Mouse (Mus musculus) CH12F3 (cell line): ENCODE results near the gene Pmp22.

Experiments
- in situ Hi-C: fragments of 300-500 bp; cut with MboI; formaldehyde crosslinking; loops from 2 replicates; pipeline ENCODE4 v1.14.3; 2020; ENCODE audit warnings: low sequenced_read_pairs

Gene Pmp22

GRCm38 (mm10) chr11:63126976-63127375 lies 1.8 kb upstream of the Pmp22 start:
- in situ Hi-C loops: no loop called here

GRCm38 (mm10) chr11:63127513-63127912 lies 1.3 kb upstream of the Pmp22 start:
- in situ Hi-C loops: no loop called here

- in situ Hi-C loops: no loop called here
These were observed 593 bp downstream of the Pmp22 start for GRCm38 (mm10) chr11:63129375-63129774.

GRCm38 (mm10) chr11:63129840-63130239 lies 1.1 kb downstream of the Pmp22 start:
- in situ Hi-C loops: loop anchor here (10.0 kb wide), 1 partner anchor 205 kb away; no protein-coding TSS in a partner anchor

GRCm38 (mm10) chr11:63130497-63130896 lies 1.7 kb downstream of the Pmp22 start:
- in situ Hi-C loops: loop anchor here (10.0 kb wide), 1 partner anchor 206 kb away; no protein-coding TSS in a partner anchor

- in situ Hi-C loops: loop anchor here (10.0 kb wide), 1 partner anchor 206 kb away; no protein-coding TSS in a partner anchor
These were observed 2.4 kb downstream of the Pmp22 start for GRCm38 (mm10) chr11:63131001-63131692.

GRCm38 (mm10) chr11:63131693-63132040 lies 2.9 kb downstream of the Pmp22 start:
- in situ Hi-C loops: loop anchor here (10.0 kb wide), 1 partner anchor 207 kb away; no protein-coding TSS in a partner anchor

- in situ Hi-C loops: loop anchor here (10.0 kb wide), 1 partner anchor 207 kb away; no protein-coding TSS in a partner anchor
These were observed 3.3 kb downstream of the Pmp22 start for GRCm38 (mm10) chr11:63132151-63132500.

- in situ Hi-C loops: loop anchor here (10.0 kb wide), 1 partner anchor 208 kb away; no protein-coding TSS in a partner anchor
These were observed 4.0 kb downstream of the Pmp22 start for GRCm38 (mm10) chr11:63132501-63133435.

GRCm38 (mm10) chr11:63134021-63134420 lies 5.2 kb downstream of the Pmp22 start:
- in situ Hi-C loops: loop anchor here (10.0 kb wide), 1 partner anchor 209 kb away; no protein-coding TSS in a partner anchor

- in situ Hi-C loops: loop anchor here (10.0 kb wide), 1 partner anchor 210 kb away; no protein-coding TSS in a partner anchor
These were observed 6.1 kb downstream of the Pmp22 start for GRCm38 (mm10) chr11:63134742-63135482.

- in situ Hi-C loops: loop anchor here (10.0 kb wide), 1 partner anchor 211 kb away; no protein-coding TSS in a partner anchor
These were observed 6.8 kb downstream of the Pmp22 start for GRCm38 (mm10) chr11:63135622-63136021.

- in situ Hi-C loops: loop anchor here (10.0 kb wide), 1 partner anchor 211 kb away; no protein-coding TSS in a partner anchor
These were observed 7.4 kb downstream of the Pmp22 start for GRCm38 (mm10) chr11:63136205-63136604.

GRCm38 (mm10) chr11:63136836-63137416 lies 8.1 kb downstream of the Pmp22 start:
- in situ Hi-C loops: loop anchor here (10.0 kb wide), 1 partner anchor 212 kb away; no protein-coding TSS in a partner anchor

GRCm38 (mm10) chr11:63138739-63139138 lies 10.0 kb downstream of the Pmp22 start:
- in situ Hi-C loops: loop anchor here (10.0 kb wide), 1 partner anchor 214 kb away; no protein-coding TSS in a partner anchor

- in situ Hi-C loops: loop anchor here (10.0 kb wide), 1 partner anchor 388 kb away; the partner anchor contains the start of gene Gm10428
These were observed 13.5 kb downstream of the Pmp22 start for GRCm38 (mm10) chr11:63142311-63142710.

- in situ Hi-C loops: loop anchor here (10.0 kb wide), 1 partner anchor 388 kb away; the partner anchor contains the start of gene Gm10428
These were observed 14.0 kb downstream of the Pmp22 start for GRCm38 (mm10) chr11:63142816-63143215.

GRCm38 (mm10) chr11:63143486-63143885 lies 14.7 kb downstream of the Pmp22 start:
- in situ Hi-C loops: loop anchor here (10.0 kb wide), 1 partner anchor 389 kb away; the partner anchor contains the start of gene Gm10428

- in situ Hi-C loops: loop anchor here (10.0 kb wide), 1 partner anchor 392 kb away; the partner anchor contains the start of gene Gm10428
These were observed 17.8 kb downstream of the Pmp22 start for GRCm38 (mm10) chr11:63146601-63147000.

- in situ Hi-C loops: loop anchor here (10.0 kb wide), 1 partner anchor 393 kb away; the partner anchor contains the start of gene Gm10428
These were observed 19.5 kb downstream of the Pmp22 start for GRCm38 (mm10) chr11:63148276-63148675.
